Mouse (Mus musculus): ENCODE results near the gene Ube2q2. TPM values are rescaled to one million over a fixed set of nuclear protein-coding genes. Genes with fewer than 3 reads are reported as not detected.
"Not testable (repeated sequence)": the region's sequence is repeated elsewhere in the genome, so short reads cannot be mapped to it uniquely, and the experiment has no call there.

The Ube2q2 gene
- total and polyA plus RNA-seq, 2 experiments from 2014 or later, result 22.0 to 23.5 TPM

GRCm38 (mm10) chr9:55243280-55243679 lies 94.6 kb downstream of the Ube2q2 start:
- Histone ChIP-seq H3K36me3 (replicated peaks; ENCODE audit: control insufficient read depth, insufficient read depth, low read length) (no peaks in the 10 kb centered on the region), H3K9me3 (replicated peaks; ENCODE audit: control insufficient read depth, low read length) (no peaks in the 10 kb centered on the region), H3K27me3 (ENCODE audit: control insufficient read depth, insufficient read depth, low read length) (no peaks in the 10 kb centered on the region; the same call in 1 of the 2 replicates), H3K4me1 (ENCODE audit: control insufficient read depth, insufficient read depth) (no peaks in the 10 kb centered on the region), H3K4me3 (ENCODE audit: low read depth, low read length) (no peak overlapping the region), H3K27ac (ENCODE audit: low read depth) (no peak overlapping the region), H3K9ac (replicated peaks; ENCODE audit: low read depth, low read length) (no peak overlapping the region), H3K4me2 (ENCODE audit: low read depth, low read length) (no peak overlapping the region)
- TF ChIP-seq CTCF (IDR thresholded peaks at IDR 0.05; ENCODE audit: low read depth) (no peak), EP300 (IDR thresholded peaks at IDR 0.05; ENCODE audit: low read depth) (no peak)
- 72% methylated on average over 3 of the region's 3 CpGs for WGBS
- no peak for DNase-seq (ENCODE audit: low spot score)
- no peak for ATAC-seq (ENCODE audit: insufficient read depth, low read depth)

- Histone ChIP-seq H3K36me3 (replicated peaks; ENCODE audit: control insufficient read depth, insufficient read depth, low read length) (no peaks in the 10 kb centered on the region), H3K4me1 (ENCODE audit: control insufficient read depth, insufficient read depth) (no peaks in the 10 kb centered on the region), H3K9ac (replicated peaks; ENCODE audit: low read depth, low read length) (no peak overlapping the region), H3K27me3 (ENCODE audit: control insufficient read depth, insufficient read depth, low read length) (no peaks in the 10 kb centered on the region; the same call in 1 of the 2 replicates), H3K9me3 (replicated peaks; ENCODE audit: control insufficient read depth, low read length) (no peaks in the 10 kb centered on the region), H3K27ac (ENCODE audit: low read depth) (no peak overlapping the region), H3K4me2 (ENCODE audit: low read depth, low read length) (no peak overlapping the region), H3K4me3 (ENCODE audit: low read depth, low read length) (no peak overlapping the region)
- TF ChIP-seq CTCF (IDR thresholded peaks at IDR 0.05; ENCODE audit: low read depth), result no peak
- TF ChIP-seq EP300 (IDR thresholded peaks at IDR 0.05; ENCODE audit: low read depth), result no peak
- DNase-seq (ENCODE audit: low spot score) (no peak), ATAC-seq (ENCODE audit: insufficient read depth, low read depth) (no peak)
- WGBS, result 49% methylated on average over 3 of the region's 3 CpGs
Observed at GRCm38 (mm10) chr9:55244079-55244478, 95.4 kb downstream of the Ube2q2 start.

- H3K9me3 ChIP-seq (replicated peaks; ENCODE audit: control insufficient read depth, low read length); H3K36me3 ChIP-seq (replicated peaks; ENCODE audit: control insufficient read depth, insufficient read depth, low read length); H3K4me1 ChIP-seq (ENCODE audit: control insufficient read depth, insufficient read depth); H3K4me3 ChIP-seq (ENCODE audit: low read depth, low read length); H3K9ac ChIP-seq (replicated peaks; ENCODE audit: low read depth, low read length); H3K27me3 ChIP-seq (ENCODE audit: control insufficient read depth, insufficient read depth, low read length); H3K4me2 ChIP-seq (ENCODE audit: low read depth, low read length); H3K27ac ChIP-seq (ENCODE audit: low read depth); ATAC-seq (ENCODE audit: insufficient read depth, low read depth): not testable (repeated sequence)
- peak; percentile 32 for DNase-seq (ENCODE audit: low spot score)
- WGBS, result 53% methylated on average over 1 of the region's 1 CpGs
Observed at GRCm38 (mm10) chr9:55245057-55245750, 96.5 kb downstream of the Ube2q2 start.

DNA sequence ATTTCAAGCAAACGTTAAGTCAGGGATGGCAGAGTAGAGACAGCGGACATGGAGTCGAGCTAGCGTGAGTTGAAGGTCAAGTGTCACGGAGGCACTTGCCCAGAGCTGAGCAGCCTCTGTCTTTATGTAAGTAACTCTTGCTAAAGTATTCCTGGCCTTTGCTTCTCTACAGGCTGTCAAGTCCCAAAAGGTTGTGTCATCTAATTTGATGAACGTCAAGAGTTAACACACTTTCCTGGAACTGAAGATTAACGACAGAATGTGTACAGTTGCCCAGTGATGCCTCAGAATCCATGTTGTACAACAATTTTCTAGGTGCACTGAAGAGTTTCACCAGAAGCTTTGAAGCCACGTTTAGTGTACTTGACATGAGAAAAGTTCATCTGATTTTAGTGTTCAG lies 97.8 kb downstream of the Ube2q2 start:
- Histone ChIP-seq H3K27me3 (ENCODE audit: control insufficient read depth, insufficient read depth, low read length) (no peaks in the 10 kb centered on the region; the same call in 1 of the 2 replicates), H3K4me2 (ENCODE audit: low read depth, low read length) (no peak overlapping the region), H3K36me3 (replicated peaks; ENCODE audit: control insufficient read depth, insufficient read depth, low read length) (no peaks in the 10 kb centered on the region), H3K4me3 (ENCODE audit: low read depth, low read length) (no peak overlapping the region), H3K9me3 (replicated peaks; ENCODE audit: control insufficient read depth, low read length) (no peaks in the 10 kb centered on the region), H3K4me1 (ENCODE audit: control insufficient read depth, insufficient read depth) (no peaks in the 10 kb centered on the region), H3K27ac (ENCODE audit: low read depth) (no peak overlapping the region), H3K9ac (replicated peaks; ENCODE audit: low read depth, low read length) (no peak overlapping the region)
- 75% methylated on average over 8 of the region's 8 CpGs for whole genome bisulfite sequencing
- no peak for TF ChIP-seq EP300 (IDR thresholded peaks at IDR 0.05; ENCODE audit: low read depth)
- no peak for TF ChIP-seq CTCF (IDR thresholded peaks at IDR 0.05; ENCODE audit: low read depth)
- DNase-seq (ENCODE audit: low spot score) (no peak), ATAC-seq (ENCODE audit: insufficient read depth, low read depth) (no peak)

DNA sequence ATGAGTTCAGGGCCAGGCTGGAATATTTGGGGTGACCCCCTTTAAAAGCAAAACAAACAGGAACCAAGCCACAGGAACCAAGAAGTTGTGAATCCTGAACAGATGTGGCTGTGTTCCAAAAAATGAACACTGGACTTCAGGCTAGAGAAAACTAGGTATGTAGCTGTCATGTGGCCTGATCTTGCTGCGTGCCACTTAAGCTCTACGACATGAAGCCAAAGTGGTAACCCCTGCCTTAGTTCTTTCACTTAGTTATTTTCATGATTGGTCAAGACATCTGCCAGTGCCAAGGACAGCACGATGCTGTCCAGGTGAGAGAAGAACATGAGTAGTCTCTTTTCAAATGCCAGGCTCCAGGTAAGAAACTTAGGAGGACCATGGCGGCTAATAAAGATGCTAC lies 98.3 kb downstream of the Ube2q2 start:
- no peaks in the 10 kb centered on the region for H3K4me1 ChIP-seq (ENCODE audit: control insufficient read depth, insufficient read depth)
- no peaks in the 10 kb centered on the region for H3K9me3 ChIP-seq (replicated peaks; ENCODE audit: control insufficient read depth, low read length)
- DNase-seq (ENCODE audit: low spot score) (no peak), ATAC-seq (ENCODE audit: insufficient read depth, low read depth) (no peak)
- TF ChIP-seq EP300 (IDR thresholded peaks at IDR 0.05; ENCODE audit: low read depth) (no peak), CTCF (IDR thresholded peaks at IDR 0.05; ENCODE audit: low read depth) (no peak)
- 80% methylated on average over 4 of the region's 4 CpGs for WGBS
- H3K36me3 ChIP-seq (replicated peaks; ENCODE audit: control insufficient read depth, insufficient read depth, low read length), result no peaks in the 10 kb centered on the region
- H3K9ac ChIP-seq (replicated peaks; ENCODE audit: low read depth, low read length), result no peak overlapping the region
- no peaks in the 10 kb centered on the region for H3K27me3 ChIP-seq (ENCODE audit: control insufficient read depth, insufficient read depth, low read length)
- H3K4me3 ChIP-seq (ENCODE audit: low read depth, low read length), result no peak overlapping the region
- no peak overlapping the region for H3K27ac ChIP-seq (ENCODE audit: low read depth)
- no peak overlapping the region for H3K4me2 ChIP-seq (ENCODE audit: low read depth, low read length)

- 79% methylated on average over 4 of the region's 4 CpGs for WGBS
- no peaks in the 10 kb centered on the region for H3K27me3 ChIP-seq (ENCODE audit: control insufficient read depth, insufficient read depth, low read length)
- no peak overlapping the region for H3K9ac ChIP-seq (replicated peaks; ENCODE audit: low read depth, low read length)
- H3K9me3 ChIP-seq (replicated peaks; ENCODE audit: control insufficient read depth, low read length), result no peaks in the 10 kb centered on the region
- H3K4me1 ChIP-seq (ENCODE audit: control insufficient read depth, insufficient read depth), result no peaks in the 10 kb centered on the region
- no peak for DNase-seq (ENCODE audit: low spot score)
- no peak for TF ChIP-seq CTCF (IDR thresholded peaks at IDR 0.05; ENCODE audit: low read depth)
- TF ChIP-seq EP300 (IDR thresholded peaks at IDR 0.05; ENCODE audit: low read depth), result no peak
- no peaks in the 10 kb centered on the region for H3K36me3 ChIP-seq (replicated peaks; ENCODE audit: control insufficient read depth, insufficient read depth, low read length)
- H3K27ac ChIP-seq (ENCODE audit: low read depth), result no peak overlapping the region
- ATAC-seq (ENCODE audit: insufficient read depth, low read depth), result no peak
- no peak overlapping the region for H3K4me2 ChIP-seq (ENCODE audit: low read depth, low read length)
- H3K4me3 ChIP-seq (ENCODE audit: low read depth, low read length), result no peak overlapping the region
Observed at GRCm38 (mm10) chr9:55248465-55248864, 99.8 kb downstream of the Ube2q2 start.

Measured in heart, postnatal 0 days (tissue).